Mouse (Mus musculus): ENCODE measurements at regions not wholly inside any gene's neighbourhood (a gene's known extent, or its start where the extent isn't known, plus 50 kb on each side); places are given as distances from the start of the nearest gene placed in this dataset.

GRCm38 (mm10) chr11:55820479-55820878, 212.5 kb upstream of the Glra1 start:
- no peaks in the 10 kb centered on the region for H3K4me1 ChIP-seq (ENCODE audit: control insufficient read depth, insufficient read depth, low read length)
- WGBS, result 76% methylated on average over 6 of the region's 6 CpGs

GRCm38 (mm10) chr11:55816566-55816965, 208.6 kb upstream of the Glra1 start:
- no peak overlapping the region for H3K27ac ChIP-seq (replicated peaks; ENCODE audit: low read depth, low read length)
- ATAC-seq (replicated peaks; ENCODE audit: insufficient number of reproducible peaks, low FRiP score, low TSS enrichment, low read depth) (no peak), DNase-seq (ENCODE audit: low spot score) (no peak)
- no peak overlapping the region for H3K4me3 ChIP-seq (ENCODE audit: low read depth, low read length)
- no peaks in the 10 kb centered on the region for H3K9me3 ChIP-seq (replicated peaks; ENCODE audit: control insufficient read depth, low read length)
- H3K27me3 ChIP-seq (ENCODE audit: control insufficient read depth, insufficient read depth, low read length), result no peaks in the 10 kb centered on the region
- no peaks in the 10 kb centered on the region for H3K4me1 ChIP-seq (ENCODE audit: control insufficient read depth, insufficient read depth, low read length)
- no peak overlapping the region for H3K4me2 ChIP-seq (ENCODE audit: low read depth, low read length)
- no peak overlapping the region for H3K9ac ChIP-seq (replicated peaks; ENCODE audit: low read length)
- no peaks in the 10 kb centered on the region for H3K36me3 ChIP-seq (replicated peaks; ENCODE audit: control insufficient read depth, insufficient read depth, low read depth, low read length)

More at GRCm38 (mm10) chr11:55820479-55820878, 212.5 kb upstream of the Glra1 start:
- ATAC-seq (replicated peaks; ENCODE audit: insufficient number of reproducible peaks, low FRiP score, low TSS enrichment, low read depth), result no peak
- Histone ChIP-seq H3K9me3 (replicated peaks; ENCODE audit: control insufficient read depth, low read length) (no peaks in the 10 kb centered on the region), H3K27me3 (ENCODE audit: control insufficient read depth, insufficient read depth, low read length) (no peaks in the 10 kb centered on the region), H3K4me2 (ENCODE audit: low read depth, low read length) (no peak overlapping the region), H3K27ac (replicated peaks; ENCODE audit: low read depth, low read length) (no peak overlapping the region), H3K4me3 (ENCODE audit: low read depth, low read length) (no peak overlapping the region), H3K36me3 (replicated peaks; ENCODE audit: control insufficient read depth, insufficient read depth, low read depth, low read length) (no peaks in the 10 kb centered on the region), H3K9ac (replicated peaks; ENCODE audit: low read length) (no peak overlapping the region)
- no peak for DNase-seq (ENCODE audit: low spot score)

- no peak for ATAC-seq (replicated peaks; ENCODE audit: insufficient number of reproducible peaks, low FRiP score, low TSS enrichment, low read depth)
- no peak overlapping the region for H3K4me3 ChIP-seq (ENCODE audit: low read depth, low read length)
- peak; percentile 60 for DNase-seq (ENCODE audit: low spot score)
- H3K27me3 ChIP-seq (ENCODE audit: control insufficient read depth, insufficient read depth, low read length), result no peaks in the 10 kb centered on the region
- no peaks in the 10 kb centered on the region for H3K4me1 ChIP-seq (ENCODE audit: control insufficient read depth, insufficient read depth, low read length)
- H3K4me2 ChIP-seq (ENCODE audit: low read depth, low read length), result no peak overlapping the region
- no peak overlapping the region for H3K9ac ChIP-seq (replicated peaks; ENCODE audit: low read length)
- H3K27ac ChIP-seq (replicated peaks; ENCODE audit: low read depth, low read length), result no peak overlapping the region
- H3K9me3 ChIP-seq (replicated peaks; ENCODE audit: control insufficient read depth, low read length), result no peaks in the 10 kb centered on the region
- no peaks in the 10 kb centered on the region for H3K36me3 ChIP-seq (replicated peaks; ENCODE audit: control insufficient read depth, insufficient read depth, low read depth, low read length)
- 76% methylated on average over 3 of the region's 3 CpGs for WGBS
Observed at GRCm38 (mm10) chr11:55810685-55811084, 202.7 kb upstream of the Glra1 start.

DNA sequence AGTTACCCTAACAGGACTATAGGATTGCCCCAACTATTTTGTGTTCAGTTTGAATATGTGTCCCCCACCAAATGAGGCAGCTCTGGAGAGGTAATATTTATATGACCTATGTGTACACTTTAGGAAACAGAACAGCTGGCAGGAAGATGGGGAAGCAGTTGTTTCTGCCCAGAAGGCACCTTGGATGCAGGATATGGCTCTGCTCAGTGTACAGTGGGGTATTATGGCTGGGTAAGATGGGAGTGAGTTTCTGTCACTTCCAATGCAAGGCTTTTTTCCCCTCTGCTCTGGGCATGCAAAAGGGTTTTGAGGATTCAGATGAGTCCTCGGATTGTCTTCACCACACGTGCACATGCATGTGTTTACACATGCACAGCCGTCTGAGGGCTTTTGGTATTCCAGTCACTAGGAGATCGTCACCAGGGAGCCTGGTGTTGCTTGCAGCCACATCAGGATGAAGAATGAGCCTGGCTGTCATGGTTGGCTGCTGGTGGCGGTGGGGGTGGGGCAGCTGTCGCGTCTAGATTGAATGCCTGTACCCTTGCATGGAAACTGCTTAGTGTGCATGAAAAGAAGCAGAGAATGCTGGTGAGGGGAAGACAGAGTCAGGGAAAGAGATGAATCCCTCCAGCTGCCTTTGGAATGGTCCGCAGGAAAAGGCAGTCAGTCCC, 183.3 kb upstream of the Glra1 start:
- no peak for DNase-seq (ENCODE audit: low spot score)
- Histone ChIP-seq H3K27ac (replicated peaks; ENCODE audit: low read depth, low read length) (no peak overlapping the region), H3K4me1 (ENCODE audit: control insufficient read depth, insufficient read depth, low read length) (no peaks in the 10 kb centered on the region), H3K4me3 (ENCODE audit: low read depth, low read length) (no peak overlapping the region), H3K9me3 (replicated peaks; ENCODE audit: control insufficient read depth, low read length) (no peaks in the 10 kb centered on the region), H3K4me2 (ENCODE audit: low read depth, low read length) (no peak overlapping the region), H3K27me3 (ENCODE audit: control insufficient read depth, insufficient read depth, low read length) (no peaks in the 10 kb centered on the region), H3K36me3 (replicated peaks; ENCODE audit: control insufficient read depth, insufficient read depth, low read depth, low read length) (no peaks in the 10 kb centered on the region), H3K9ac (replicated peaks; ENCODE audit: low read length) (no peak overlapping the region)
- 41% methylated on average over 8 of the region's 8 CpGs for WGBS
- peak; percentile 39; the same call in 1 of the 2 replicates for ATAC-seq (replicated peaks; ENCODE audit: insufficient number of reproducible peaks, low FRiP score, low TSS enrichment, low read depth)

DNA sequence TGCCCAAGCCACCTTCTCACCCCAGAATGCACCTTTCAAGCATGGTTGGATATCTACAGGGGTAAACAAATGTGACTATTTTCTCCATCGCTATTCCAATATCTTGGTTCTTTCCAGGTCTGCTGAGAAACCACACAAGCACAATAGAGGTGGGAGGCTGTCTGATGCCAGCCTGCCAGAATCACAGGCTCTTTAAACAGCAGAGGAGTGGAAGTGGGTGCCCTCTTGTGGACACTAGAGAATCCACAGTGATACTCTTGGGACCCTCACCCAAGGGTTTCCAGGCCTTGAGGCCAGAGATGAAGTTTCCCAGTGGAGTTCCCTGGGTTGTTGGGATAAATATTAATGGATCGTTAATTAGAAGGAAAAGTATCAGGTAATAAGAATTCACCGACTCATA, 181.6 kb upstream of the Glra1 start:
- 79% methylated on average over 3 of the region's 3 CpGs for WGBS
- no peak for ATAC-seq (replicated peaks; ENCODE audit: insufficient number of reproducible peaks, low FRiP score, low TSS enrichment, low read depth)

GRCm38 (mm10) chr11:55781044-55781443, 173.0 kb upstream of the Glra1 start:
- no peaks in the 10 kb centered on the region for H3K4me1 ChIP-seq (ENCODE audit: control insufficient read depth, insufficient read depth, low read length)
- no peak overlapping the region for H3K4me3 ChIP-seq (ENCODE audit: low read depth, low read length)
- no peaks in the 10 kb centered on the region for H3K27me3 ChIP-seq (ENCODE audit: control insufficient read depth, insufficient read depth, low read length)
- H3K9ac ChIP-seq (replicated peaks; ENCODE audit: low read length), result no peak overlapping the region
- no peak for ATAC-seq (replicated peaks; ENCODE audit: insufficient number of reproducible peaks, low FRiP score, low TSS enrichment, low read depth)
- 85% methylated on average over 3 of the region's 3 CpGs for WGBS
- no peak for DNase-seq (ENCODE audit: low spot score)
- no peaks in the 10 kb centered on the region for H3K9me3 ChIP-seq (replicated peaks; ENCODE audit: control insufficient read depth, low read length)
- H3K27ac ChIP-seq (replicated peaks; ENCODE audit: low read depth, low read length), result no peak overlapping the region
- H3K36me3 ChIP-seq (replicated peaks; ENCODE audit: control insufficient read depth, insufficient read depth, low read depth, low read length), result no peaks in the 10 kb centered on the region
- no peak overlapping the region for H3K4me2 ChIP-seq (ENCODE audit: low read depth, low read length)

More for the DNA sequence above, 181.6 kb upstream of the Glra1 start:
- Histone ChIP-seq H3K36me3 (replicated peaks; ENCODE audit: control insufficient read depth, insufficient read depth, low read depth, low read length) (no peaks in the 10 kb centered on the region), H3K4me2 (ENCODE audit: low read depth, low read length) (no peak overlapping the region), H3K9ac (replicated peaks; ENCODE audit: low read length) (no peak overlapping the region), H3K4me1 (ENCODE audit: control insufficient read depth, insufficient read depth, low read length) (no peaks in the 10 kb centered on the region), H3K9me3 (replicated peaks; ENCODE audit: control insufficient read depth, low read length) (no peaks in the 10 kb centered on the region), H3K4me3 (ENCODE audit: low read depth, low read length) (no peak overlapping the region), H3K27ac (replicated peaks; ENCODE audit: low read depth, low read length) (no peak overlapping the region), H3K27me3 (ENCODE audit: control insufficient read depth, insufficient read depth, low read length) (no peaks in the 10 kb centered on the region)
- DNase-seq (ENCODE audit: low spot score), result no peak

- Histone ChIP-seq H3K27me3 (ENCODE audit: control insufficient read depth, insufficient read depth, low read length) (no peaks in the 10 kb centered on the region), H3K9ac (replicated peaks; ENCODE audit: low read length) (no peak overlapping the region), H3K4me3 (ENCODE audit: low read depth, low read length) (no peak overlapping the region), H3K27ac (replicated peaks; ENCODE audit: low read depth, low read length) (no peak overlapping the region), H3K9me3 (replicated peaks; ENCODE audit: control insufficient read depth, low read length) (no peaks in the 10 kb centered on the region), H3K36me3 (replicated peaks; ENCODE audit: control insufficient read depth, insufficient read depth, low read depth, low read length) (no peaks in the 10 kb centered on the region), H3K4me2 (ENCODE audit: low read depth, low read length) (no peak overlapping the region), H3K4me1 (ENCODE audit: control insufficient read depth, insufficient read depth, low read length) (no peaks in the 10 kb centered on the region)
- WGBS, result 80% methylated on average over 2 of the region's 2 CpGs
- DNase-seq (ENCODE audit: low spot score) (no peak), ATAC-seq (replicated peaks; ENCODE audit: insufficient number of reproducible peaks, low FRiP score, low TSS enrichment, low read depth) (no peak)
Observed at GRCm38 (mm10) chr11:55780011-55780410, 172.0 kb upstream of the Glra1 start.

GRCm38 (mm10) chr11:55773283-55773682, 165.3 kb upstream of the Glra1 start:
- no peak overlapping the region for H3K4me2 ChIP-seq (ENCODE audit: low read depth, low read length)
- no peak overlapping the region for H3K27ac ChIP-seq (replicated peaks; ENCODE audit: low read depth, low read length)
- H3K4me1 ChIP-seq (ENCODE audit: control insufficient read depth, insufficient read depth, low read length), result no peaks in the 10 kb centered on the region
- no peak overlapping the region for H3K4me3 ChIP-seq (ENCODE audit: low read depth, low read length)
- H3K27me3 ChIP-seq (ENCODE audit: control insufficient read depth, insufficient read depth, low read length), result no peaks in the 10 kb centered on the region
- no peak for ATAC-seq (replicated peaks; ENCODE audit: insufficient number of reproducible peaks, low FRiP score, low TSS enrichment, low read depth)
- 70% methylated on average over 1 of the region's 1 CpGs for WGBS
- H3K9me3 ChIP-seq (replicated peaks; ENCODE audit: control insufficient read depth, low read length), result no peaks in the 10 kb centered on the region
- no peak overlapping the region for H3K9ac ChIP-seq (replicated peaks; ENCODE audit: low read length)
- DNase-seq (ENCODE audit: low spot score), result no peak
- no peaks in the 10 kb centered on the region for H3K36me3 ChIP-seq (replicated peaks; ENCODE audit: control insufficient read depth, insufficient read depth, low read depth, low read length)
